25 mouse cellular contexts compared by ENCODE assay signal in genomic region chr2:64522233-64522632, GRCm38 (mm10).
DNase-seq lines count a peak whose midpoint lies in the region; ATAC-seq and TF ChIP-seq lines count a peak whose summit lies in the region.
"Had no signal": no experiment of that assay in that cellular context is flagged by ENCODE, and none has a peak within 500 bp of the region (broad histone marks: within the 10 kb centered on the region; RNA-seq: fewer than 3 reads in every experiment).

No protein-coding gene starts in this region.

- no peak for DNase-seq in hindbrain, embryonic 11.5 days (ENCODE audit: low spot score)
- DNase-seq in hindbrain, embryonic 10.5 days (ENCODE audit: low spot score): no peak
- DNase-seq in forebrain, postnatal 0 days: peak; percentile 9
- peak; percentile 32 for DNase-seq in retina, embryonic 14.5 days (ENCODE audit: low spot score)
- DNase-seq in left cerebral cortex, adult 18-20 months (ENCODE audit: low spot score in 2 of 2): no peak
- DNase-seq: B cell, adult 2 months; cerebellum, adult 18-20 months; cerebellum, postnatal 25 days; gastrocnemius, postnatal 10 days; kidney, postnatal 4 days; liver; right cerebral cortex, postnatal 4 days; thymus, postnatal 14 days had no signal

- H3K9ac ChIP-seq in hindbrain, embryonic 11.5 days (ENCODE audit: low read depth, low read length): no peak overlapping the region
- no peak overlapping the region for H3K9ac ChIP-seq in midbrain, embryonic 16.5 days (ENCODE audit: low read depth, low read length)
- H3K9ac ChIP-seq in midbrain, embryonic 15.5 days: no peak overlapping the region
- no peak overlapping the region for H3K9ac ChIP-seq in forebrain, postnatal 0 days
- H3K9ac ChIP-seq: liver, embryonic 15.5 days; midbrain, embryonic 12.5 days had no signal

- no peaks in the 10 kb centered on the region for H3K9me3 ChIP-seq in hindbrain, embryonic 11.5 days (ENCODE audit: control insufficient read depth, low read length)
- H3K9me3 ChIP-seq in hindbrain, embryonic 10.5 days: no peaks in the 10 kb centered on the region
- H3K9me3 ChIP-seq in midbrain, embryonic 16.5 days (replicated peaks; ENCODE audit: control insufficient read depth, low read length, poor library complexity, severe bottlenecking): no peaks in the 10 kb centered on the region
- no peaks in the 10 kb centered on the region for H3K9me3 ChIP-seq in midbrain, embryonic 15.5 days
- H3K9me3 ChIP-seq in forebrain, postnatal 0 days (ENCODE audit: low read length): no peaks in the 10 kb centered on the region
- H3K9me3 ChIP-seq: heart, embryonic 10.5 days; limb, embryonic 10.5 days; liver, embryonic 15.5 days; midbrain, embryonic 12.5 days had no signal

- no peaks in the 10 kb centered on the region for H3K27me3 ChIP-seq in hindbrain, embryonic 11.5 days (ENCODE audit: control insufficient read depth, insufficient read depth, low read length)
- no peaks in the 10 kb centered on the region for H3K27me3 ChIP-seq in hindbrain, embryonic 10.5 days (ENCODE audit: insufficient read depth, poor library complexity, severe bottlenecking)
- H3K27me3 ChIP-seq in midbrain, embryonic 16.5 days (ENCODE audit: control insufficient read depth, insufficient read depth, low read depth, low read length): no peaks in the 10 kb centered on the region
- H3K27me3 ChIP-seq in midbrain, embryonic 15.5 days (replicated peaks): no peaks in the 10 kb centered on the region
- no peaks in the 10 kb centered on the region; the same call in 1 of the 2 replicates for H3K27me3 ChIP-seq in forebrain, postnatal 0 days (ENCODE audit: insufficient read depth, low read length)
- H3K27me3 ChIP-seq: CH12.LX; liver, embryonic 15.5 days; midbrain, embryonic 12.5 days; Patski had no signal

- H3K4me1 ChIP-seq in hindbrain, embryonic 11.5 days (replicated peaks; ENCODE audit: control insufficient read depth, insufficient read depth, low read length): no peaks in the 10 kb centered on the region
- H3K4me1 ChIP-seq in hindbrain, embryonic 10.5 days (replicated peaks): no peaks in the 10 kb centered on the region
- H3K4me1 ChIP-seq in midbrain, embryonic 16.5 days (ENCODE audit: control insufficient read depth, insufficient read depth, low read length): peaks cover 6% of the 10 kb centered on the region; the same call in 1 of the 2 replicates
- 0 out of 2 replicates have a peak, but pooled peaks cover 2% of the 10 kb centered on the region for H3K4me1 ChIP-seq in midbrain, embryonic 15.5 days
- H3K4me1 ChIP-seq in forebrain, postnatal 0 days (ENCODE audit: insufficient read depth): no peaks in the 10 kb centered on the region; the same call in 1 of the 2 replicates
- H3K4me1 ChIP-seq: heart, embryonic 10.5 days; limb, embryonic 10.5 days; liver, embryonic 15.5 days had no signal

- TF ChIP-seq CTCF in forebrain, postnatal 0 days (IDR thresholded peaks at IDR 0.05; ENCODE audit: low read depth): no peak

- no peaks in the 10 kb centered on the region for H3K36me3 ChIP-seq in hindbrain, embryonic 11.5 days (ENCODE audit: control insufficient read depth, insufficient read depth, low read length)
- no peaks in the 10 kb centered on the region for H3K36me3 ChIP-seq in hindbrain, embryonic 10.5 days
- no peaks in the 10 kb centered on the region for H3K36me3 ChIP-seq in midbrain, embryonic 16.5 days (ENCODE audit: control insufficient read depth, insufficient read depth, low read length)
- no peaks in the 10 kb centered on the region for H3K36me3 ChIP-seq in midbrain, embryonic 15.5 days (replicated peaks)
- H3K36me3 ChIP-seq in forebrain, postnatal 0 days (ENCODE audit: insufficient read depth): no peaks in the 10 kb centered on the region
- H3K36me3 ChIP-seq: G1E; heart, embryonic 10.5 days; limb, embryonic 10.5 days; liver, embryonic 15.5 days; midbrain, embryonic 12.5 days had no signal

- ATAC-seq in hindbrain, embryonic 11.5 days (ENCODE audit: low FRiP score): 0 out of 2 replicates have a peak, but pooled peaks have one; percentile 22
- 0 out of 2 replicates have a peak, but pooled peaks have one; percentile 21 for ATAC-seq in midbrain, embryonic 16.5 days
- ATAC-seq in midbrain, embryonic 15.5 days (replicated peaks): no peak
- no peak for ATAC-seq in forebrain, postnatal 0 days
- no peak for ATAC-seq in megakaryocyte-erythroid progenitor cell, adult 5-6 weeks (replicated peaks; ENCODE audit: low FRiP score, low TSS enrichment, poor library complexity, severe bottlenecking)
- ATAC-seq: intestine, postnatal 0 days; Patski had no signal

- 68% methylated on average over 3 of the region's 3 CpGs for WGBS in hindbrain, embryonic 11.5 days
- WGBS in hindbrain, embryonic 10.5 days: 66% methylated on average over 3 of the region's 3 CpGs
- WGBS in midbrain, embryonic 16.5 days: 35% methylated on average over 3 of the region's 3 CpGs
- 48% methylated on average over 3 of the region's 3 CpGs for WGBS in midbrain, embryonic 15.5 days
- 25% methylated on average over 3 of the region's 3 CpGs for WGBS in forebrain, postnatal 0 days

- no peak overlapping the region for H3K4me2 ChIP-seq in hindbrain, embryonic 11.5 days (replicated peaks; ENCODE audit: low read depth, low read length)
- no peak overlapping the region for H3K4me2 ChIP-seq in midbrain, embryonic 16.5 days (ENCODE audit: low read length)
- H3K4me2 ChIP-seq in midbrain, embryonic 15.5 days: no peak overlapping the region
- no peak overlapping the region for H3K4me2 ChIP-seq in forebrain, postnatal 0 days (ENCODE audit: low read depth)
- H3K4me2 ChIP-seq: liver, embryonic 15.5 days; midbrain, embryonic 12.5 days had no signal

- no peak overlapping the region for H3K4me3 ChIP-seq in hindbrain, embryonic 11.5 days (ENCODE audit: low read depth, low read length)
- no peak overlapping the region for H3K4me3 ChIP-seq in hindbrain, embryonic 10.5 days
- H3K4me3 ChIP-seq in midbrain, embryonic 16.5 days (ENCODE audit: low read depth, low read length): no peak overlapping the region
- H3K4me3 ChIP-seq in midbrain, embryonic 15.5 days: no peak overlapping the region
- no peak overlapping the region for H3K4me3 ChIP-seq in forebrain, postnatal 0 days (ENCODE audit: low read depth, low read length)
- H3K4me3 ChIP-seq: heart, embryonic 10.5 days; limb, embryonic 10.5 days; liver, embryonic 15.5 days; midbrain, embryonic 12.5 days had no signal

- no peak overlapping the region for H3K27ac ChIP-seq in hindbrain, embryonic 11.5 days (ENCODE audit: low read depth, low read length)
- no peak overlapping the region for H3K27ac ChIP-seq in hindbrain, embryonic 10.5 days
- no peak overlapping the region for H3K27ac ChIP-seq in midbrain, embryonic 16.5 days (ENCODE audit: low read length)
- no peak overlapping the region for H3K27ac ChIP-seq in midbrain, embryonic 15.5 days
- no peak overlapping the region for H3K27ac ChIP-seq in forebrain, postnatal 0 days (ENCODE audit: low read depth, low read length)
- H3K27ac ChIP-seq: heart, embryonic 10.5 days; limb, embryonic 10.5 days; liver, embryonic 15.5 days; macrophage; midbrain, embryonic 12.5 days had no signal

Comparison
In these comparisons a context has a peak if more than half of its experiments do, and no peak if none do; other contexts are left out.
1. ATAC-seq: peak in hindbrain, embryonic 11.5 days (single experiment) and midbrain, embryonic 16.5 days (single experiment); none in midbrain, embryonic 15.5 days (single experiment), forebrain, postnatal 0 days (single experiment) and megakaryocyte-erythroid progenitor cell, adult 5-6 weeks (single experiment).
2. DNase-seq: peak in forebrain, postnatal 0 days (single experiment) and retina, embryonic 14.5 days (single experiment); none in hindbrain, embryonic 11.5 days (single experiment), hindbrain, embryonic 10.5 days (single experiment) and left cerebral cortex, adult 18-20 months (0 of 2).